Mouse (Mus musculus) megakaryocyte, embryonic 14.5 days (primary cell): ENCODE data around the gene Haus8.
"Not testable (repeated sequence)": the region's sequence is repeated elsewhere in the genome, so short reads cannot be mapped to it uniquely, and the experiment has no call there.

Experiments
- FLI1 ChIP-seq: IDR thresholded peaks from 2 replicates; pipeline ENCODE4 v1.6.1; 2012; ENCODE audit warnings: low read length, inconsistent platforms, mixed read lengths
- GATA1 ChIP-seq: IDR thresholded peaks from 3 replicates; pipeline ENCODE4 v1.6.1; 2012; ENCODE audit warnings: mixed read lengths, low read length, inconsistent platforms, borderline replicate concordance

- TF ChIP-seq GATA1, FLI1: not testable (repeated sequence)
These were observed 4.4 kb downstream of the Haus8 start for GRCm38 (mm10) chr8:71268286-71268685.
